Mouse (Mus musculus): ENCODE results near the gene Dpp7.

GRCm38 (mm10) chr2:25328440-25328839, 27.7 kb downstream of the Dpp7 start:
- TF ChIP-seq CTCF (IDR thresholded peaks at IDR 0.05; ENCODE audit: low read depth, low read length) = 0 out of 2 replicates have a peak, but pooled peaks have one; percentile 15
- no peak for TF ChIP-seq POLR2A (IDR thresholded peaks at IDR 0.05; ENCODE audit: borderline replicate concordance, low read depth, low read length)
